Mouse (Mus musculus): ENCODE measurements at regions not wholly inside any gene's neighbourhood (a gene's known extent, or its start where the extent isn't known, plus 50 kb on each side); places are given as distances from the start of the nearest gene placed in this dataset.

GRCm38 (mm10) chr3:17795271-17796260 is 152.6 kb upstream of the Cypt12 start:
- DNase-seq (ENCODE audit: low spot score in 2 of 2): no peak

GRCm38 (mm10) chr3:17796766-17797165 is 151.4 kb upstream of the Cypt12 start:
- DNase-seq (ENCODE audit: low spot score in 2 of 2): no peak

GRCm38 (mm10) chr3:17798399-17798798 is 149.8 kb upstream of the Cypt12 start:
- peak; percentile 45 to 56 for DNase-seq (ENCODE audit: low spot score in 2 of 2)

GRCm38 (mm10) chr3:17799120-17799519 is 149.1 kb upstream of the Cypt12 start:
- no peak for DNase-seq (ENCODE audit: low spot score in 2 of 2)

- DNase-seq (ENCODE audit: low spot score in 2 of 2): no peak
Observed at GRCm38 (mm10) chr3:17800810-17801209, 147.4 kb upstream of the Cypt12 start.

- no peak for DNase-seq (ENCODE audit: low spot score in 2 of 2)
Observed at GRCm38 (mm10) chr3:17801479-17801878, 146.7 kb upstream of the Cypt12 start.

- DNase-seq (ENCODE audit: low spot score in 2 of 2): no peak
Observed at GRCm38 (mm10) chr3:17805185-17805584, 143.0 kb upstream of the Cypt12 start.

GRCm38 (mm10) chr3:17811290-17811689 is 136.9 kb upstream of the Cypt12 start:
- DNase-seq (ENCODE audit: low spot score in 2 of 2): no peak

- peak in 1 of 2 experiments; percentile 6 for DNase-seq (ENCODE audit: low spot score in 2 of 2)
Observed at GRCm38 (mm10) chr3:17824201-17824600, 124.0 kb upstream of the Cypt12 start.

GRCm38 (mm10) chr3:17824662-17825061 is 123.5 kb upstream of the Cypt12 start:
- DNase-seq (ENCODE audit: low spot score in 2 of 2): peak in 1 of 2 experiments; percentile 64

- DNase-seq (ENCODE audit: low spot score in 2 of 2): no peak
Observed at GRCm38 (mm10) chr3:17825254-17825890, 122.8 kb upstream of the Cypt12 start.

GRCm38 (mm10) chr3:17834706-17835105 is 113.5 kb upstream of the Cypt12 start:
- DNase-seq (ENCODE audit: low spot score in 2 of 2): peak; percentile 57 to 90

- peak; percentile 19 to 70 for DNase-seq (ENCODE audit: low spot score in 2 of 2)
Observed at GRCm38 (mm10) chr3:17847609-17848008, 100.6 kb upstream of the Cypt12 start.

- DNase-seq (ENCODE audit: low spot score in 2 of 2): peak in 1 of 2 experiments; percentile 30
Observed at GRCm38 (mm10) chr3:17848181-17848580, 100.0 kb upstream of the Cypt12 start.

- peak; percentile 8 to 45 for DNase-seq (ENCODE audit: low spot score in 2 of 2)
Observed at GRCm38 (mm10) chr3:17862367-17862766, 85.8 kb upstream of the Cypt12 start.

- DNase-seq (ENCODE audit: low spot score in 2 of 2): peak; percentile 10 to 69
Observed at GRCm38 (mm10) chr3:17865112-17865511, 83.1 kb upstream of the Cypt12 start.

GRCm38 (mm10) chr3:17870895-17871482 is 77.2 kb upstream of the Cypt12 start:
- peak; percentile 26 to 52 for DNase-seq (ENCODE audit: low spot score in 2 of 2)

GRCm38 (mm10) chr3:17895869-17896268 is 52.3 kb upstream of the Cypt12 start:
- DNase-seq (ENCODE audit: low spot score in 2 of 2): no peak

GRCm38 (mm10) chr3:17896756-17897155 is 51.5 kb upstream of the Cypt12 start:
- DNase-seq (ENCODE audit: low spot score in 2 of 2): no peak

Data from layer of hippocampus, postnatal 14 days (tissue).